In genomic region chr1:74103654-74104353, GRCm38 (mm10) we compare ENCODE assay signal across 11 mouse cellular contexts. TPM values are rescaled to one million over a fixed set of nuclear protein-coding genes. Genes with fewer than 3 reads are reported as not detected.
DNase-seq lines count a peak whose midpoint lies in the region; ATAC-seq lines count a peak whose summit lies in the region.
"Had no signal": no experiment of that assay in that cellular context is flagged by ENCODE, and none has a peak within 500 bp of the region (broad histone marks: within the 10 kb centered on the region; RNA-seq: fewer than 3 reads in every experiment).

No protein-coding gene starts in this region.

- H3K27ac ChIP-seq in forebrain, embryonic 16.5 days (ENCODE audit: low read length) = peak overlapping the region; percentile 87
- H3K27ac ChIP-seq: embryonic facial prominence, embryonic 15.5 days; liver, embryonic 12.5 days had no signal

- no peaks in the 10 kb centered on the region for H3K27me3 ChIP-seq in forebrain, embryonic 16.5 days (replicated peaks; ENCODE audit: control insufficient read depth, insufficient read depth, low read length)

- H3K4me3 ChIP-seq in forebrain, embryonic 16.5 days (replicated peaks; ENCODE audit: low read length) = no peak overlapping the region
- H3K4me3 ChIP-seq: embryonic facial prominence, embryonic 15.5 days; liver, embryonic 12.5 days had no signal

- H3K9ac ChIP-seq in forebrain, embryonic 16.5 days (replicated peaks; ENCODE audit: low read depth, low read length) = peak overlapping the region; percentile 24; the same call in 1 of the 2 replicates
- H3K9ac ChIP-seq: embryonic facial prominence, embryonic 15.5 days; liver, embryonic 12.5 days had no signal

- no peaks in the 10 kb centered on the region for H3K36me3 ChIP-seq in forebrain, embryonic 16.5 days (ENCODE audit: control insufficient read depth, insufficient read depth)
- H3K36me3 ChIP-seq: embryonic facial prominence, embryonic 15.5 days; liver, embryonic 12.5 days had no signal

- 6% methylated on average over 6 of the region's 6 CpGs for WGBS in forebrain, embryonic 16.5 days

- H3K9me3 ChIP-seq in forebrain, embryonic 16.5 days (ENCODE audit: control insufficient read depth, low read length) = no peaks in the 10 kb centered on the region
- H3K9me3 ChIP-seq: embryonic facial prominence, embryonic 15.5 days; liver, embryonic 12.5 days had no signal

- no peak overlapping the region for H3K4me2 ChIP-seq in forebrain, embryonic 16.5 days (ENCODE audit: low read length)
- H3K4me2 ChIP-seq: embryonic facial prominence, embryonic 15.5 days; liver, embryonic 12.5 days had no signal

- peaks cover 34% of the 10 kb centered on the region for H3K4me1 ChIP-seq in forebrain, embryonic 16.5 days (replicated peaks; ENCODE audit: control insufficient read depth, insufficient read depth, low read length)

- peak; percentile 86 for ATAC-seq in forebrain, embryonic 16.5 days
- no peak for ATAC-seq in megakaryocyte-erythroid progenitor cell, adult 5-6 weeks (replicated peaks; ENCODE audit: low FRiP score, low TSS enrichment, poor library complexity, severe bottlenecking)
- ATAC-seq: liver, embryonic 12.5 days had no signal

- DNase-seq in adrenal gland, postnatal 14 days = peak; percentile 60
- DNase-seq in adrenal gland, adult 8-10 months = no peak
- peak; percentile 53 for DNase-seq in Muller cell, postnatal 12 days (ENCODE audit: inconsistent ontology term)
- peak; percentile 74 for DNase-seq in mesoderm, embryonic 11.5 days (ENCODE audit: low read depth, low spot score)
- no peak for DNase-seq in layer of hippocampus, adult 9-10 months (ENCODE audit: low spot score)
- DNase-seq in left cerebral cortex, adult 11 months (ENCODE audit: low spot score) = no peak
- DNase-seq: kidney, adult 11 months had no signal

RNA-seq across cellular contexts. Expression of gene Tns1, which starts 20.4 kb away (rescaled TPM):
- total RNA-seq in adrenal gland, postnatal 14 days (2021) = 325 and 411 TPM in 2 replicates
- 100 to 1,000 TPM; 461 to 578 (median 489) TPM for total RNA-seq in adrenal gland, adult 8-10 months (2022)
- polyA plus RNA-seq in forebrain, embryonic 16.5 days (2015; fragmentation: Nextera tagmentation; extraction: Ambion mirVana) = 10.7 and 11.0 TPM in 2 replicates
- 62.1 and 69.2 TPM in 2 replicates for total RNA-seq in megakaryocyte-erythroid progenitor cell, adult 5-6 weeks (2014; fragmentation: Nextera tagmentation)
- total RNA-seq in megakaryocyte-erythroid progenitor cell, adult 5-6 weeks (2017) = 17.3 and 25.3 TPM in 2 replicates

RNA-seq across cellular contexts. Expression of gene Rufy4, which starts 21.5 kb away (rescaled TPM):
- total RNA-seq in adrenal gland, postnatal 14 days (2021) = 3.6 and 4.1 TPM in 2 replicates
- 1 to 10 TPM; 1.3 to 4.4 (median 2.8) TPM for total RNA-seq in adrenal gland, adult 8-10 months (2022)
- polyA plus RNA-seq in forebrain, embryonic 16.5 days (2015; fragmentation: Nextera tagmentation; extraction: Ambion mirVana) = 0.32 and 0.36 TPM in 2 replicates
- not detected in 2 replicates for total RNA-seq in megakaryocyte-erythroid progenitor cell, adult 5-6 weeks (2014; fragmentation: Nextera tagmentation)
- total RNA-seq in megakaryocyte-erythroid progenitor cell, adult 5-6 weeks (2017) = 0.70 TPM in 1 of 2 replicates, not detected in the other

RNA-seq across cellular contexts. Expression of gene Cxcr2, which starts 50.0 kb away (rescaled TPM):
- 0.19 and 1.8 TPM in 2 replicates for total RNA-seq in adrenal gland, postnatal 14 days (2021)
- under 1 TPM in 1 of 4 experiments, not detected in 3; 0.10 TPM for total RNA-seq in adrenal gland, adult 8-10 months (2022)
- polyA plus RNA-seq in forebrain, embryonic 16.5 days (2015; fragmentation: Nextera tagmentation; extraction: Ambion mirVana) = 0.06 TPM in 1 of 2 replicates, not detected in the other
- total RNA-seq in megakaryocyte-erythroid progenitor cell, adult 5-6 weeks (2014; fragmentation: Nextera tagmentation) = 1.5 TPM in 1 of 2 replicates, not detected in the other
- total RNA-seq in megakaryocyte-erythroid progenitor cell, adult 5-6 weeks (2017) = 0.38 and 0.57 TPM in 2 replicates

Comparison
In these comparisons a context has a peak if more than half of its experiments do, and no peak if none do; other contexts are left out.
1. DNase-seq: peak in adrenal gland, postnatal 14 days (single experiment), Muller cell, postnatal 12 days (single experiment) and mesoderm, embryonic 11.5 days (single experiment); none in adrenal gland, adult 8-10 months (single experiment), layer of hippocampus, adult 9-10 months (single experiment) and left cerebral cortex, adult 11 months (single experiment).